Mouse (Mus musculus): ENCODE measurements around the gene Cped1. TPM values are rescaled to one million over a fixed set of nuclear protein-coding genes. Genes with fewer than 3 reads are reported as not detected.

The Cped1 gene
- polyA plus RNA-seq, 1 experiment = not detected

GRCm38 (mm10) chr6:22017631-22018030 is 31.9 kb downstream of the Cped1 start:
- no peak overlapping the region for H3K27ac ChIP-seq (ENCODE audit: insufficient read depth, low read depth, low read length)
- WGBS = 80% methylated on average over 7 of the region's 7 CpGs
- no peak for TF ChIP-seq CTCF (IDR thresholded peaks at IDR 0.05; ENCODE audit: insufficient read depth, low read depth, low read length)
- TF ChIP-seq POLR2A (IDR thresholded peaks at IDR 0.05; ENCODE audit: insufficient read depth, low read depth, low read length) = no peak
- no peaks in the 10 kb centered on the region for H3K4me1 ChIP-seq (ENCODE audit: control insufficient read depth, insufficient read depth, low read length)
- H3K4me3 ChIP-seq (ENCODE audit: insufficient read depth, low read depth, low read length) = no peak overlapping the region

GRCm38 (mm10) chr6:22018768-22019445 is 33.2 kb downstream of the Cped1 start:
- no peak overlapping the region for H3K4me3 ChIP-seq (ENCODE audit: insufficient read depth, low read depth, low read length)
- no peak overlapping the region for H3K27ac ChIP-seq (ENCODE audit: insufficient read depth, low read depth, low read length)
- 80% methylated on average over 8 of the region's 8 CpGs for WGBS
- TF ChIP-seq CTCF (IDR thresholded peaks at IDR 0.05; ENCODE audit: insufficient read depth, low read depth, low read length) (no peak), POLR2A (IDR thresholded peaks at IDR 0.05; ENCODE audit: insufficient read depth, low read depth, low read length) (no peak)
- no peaks in the 10 kb centered on the region for H3K4me1 ChIP-seq (ENCODE audit: control insufficient read depth, insufficient read depth, low read length)

DNA sequence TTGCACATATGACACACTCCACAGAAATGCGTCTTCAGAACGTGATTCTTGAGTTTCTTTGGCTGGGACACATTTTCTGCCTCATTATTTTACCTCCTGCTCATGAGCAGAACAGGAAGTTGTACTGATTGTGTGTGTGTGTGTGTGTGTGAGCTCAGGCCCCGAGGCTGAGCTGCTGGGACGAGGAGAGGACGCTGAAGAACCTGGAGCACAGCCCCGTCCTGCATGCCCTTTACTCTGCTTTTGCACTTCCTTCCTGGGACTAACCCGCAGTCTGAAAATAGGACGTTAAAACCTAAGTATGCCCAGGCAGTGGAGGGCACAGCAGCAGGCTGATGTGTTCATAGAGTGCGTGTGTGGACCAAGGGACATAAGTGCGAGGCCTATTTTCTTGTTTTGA is 33.9 kb downstream of the Cped1 start:
- Histone ChIP-seq H3K4me3 (ENCODE audit: insufficient read depth, low read depth, low read length) (no peak overlapping the region), H3K4me1 (ENCODE audit: control insufficient read depth, insufficient read depth, low read length) (no peaks in the 10 kb centered on the region), H3K27ac (ENCODE audit: insufficient read depth, low read depth, low read length) (no peak overlapping the region)
- TF ChIP-seq POLR2A (IDR thresholded peaks at IDR 0.05; ENCODE audit: insufficient read depth, low read depth, low read length) = no peak
- TF ChIP-seq CTCF (IDR thresholded peaks at IDR 0.05; ENCODE audit: insufficient read depth, low read depth, low read length) = no peak
- WGBS = 78% methylated on average over 10 of the region's 10 CpGs

DNA sequence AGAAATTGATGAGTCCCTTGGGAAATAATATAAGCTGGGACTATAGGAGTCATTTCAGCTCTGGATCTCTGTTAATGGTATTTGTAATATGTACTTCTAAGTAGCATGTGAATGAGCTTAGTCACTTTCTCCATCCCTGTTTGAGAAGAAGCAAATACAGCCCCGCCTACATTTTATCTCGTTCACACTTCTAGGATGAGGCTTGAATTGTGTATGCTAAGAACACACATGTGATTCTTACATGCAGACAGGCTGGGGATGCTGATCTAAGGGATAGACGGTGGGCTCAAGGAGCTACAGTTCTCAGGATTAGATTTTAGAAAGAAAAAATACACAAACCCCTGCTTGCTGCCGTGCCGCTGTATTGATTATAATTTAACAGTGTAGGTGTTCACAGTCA is 35.0 kb downstream of the Cped1 start:
- no peaks in the 10 kb centered on the region for H3K4me1 ChIP-seq (ENCODE audit: control insufficient read depth, insufficient read depth, low read length)
- H3K27ac ChIP-seq (ENCODE audit: insufficient read depth, low read depth, low read length) = no peak overlapping the region
- TF ChIP-seq POLR2A (IDR thresholded peaks at IDR 0.05; ENCODE audit: insufficient read depth, low read depth, low read length) (no peak), CTCF (IDR thresholded peaks at IDR 0.05; ENCODE audit: insufficient read depth, low read depth, low read length) (no peak)
- no peak overlapping the region for H3K4me3 ChIP-seq (ENCODE audit: insufficient read depth, low read depth, low read length)
- 91% methylated on average over 5 of the region's 5 CpGs for WGBS

DNA sequence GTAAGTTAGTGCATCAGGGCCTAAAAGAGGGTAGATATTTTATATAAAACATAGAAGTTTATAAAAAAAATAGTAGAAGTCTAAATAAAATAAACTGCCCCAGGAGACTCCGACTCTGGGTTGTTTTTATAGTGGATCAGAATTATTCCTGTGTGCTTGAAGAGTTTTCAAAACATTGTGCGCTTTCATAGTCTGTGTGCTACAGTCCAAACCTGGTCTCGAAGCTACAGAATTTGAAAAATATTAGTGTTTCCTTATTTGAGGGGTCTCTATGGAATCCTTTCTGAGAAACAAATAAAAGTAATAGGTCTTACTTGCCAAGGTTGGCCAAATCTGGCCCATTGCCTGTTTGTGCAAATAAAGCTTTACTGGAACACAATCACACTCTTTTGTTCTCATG is 35.6 kb downstream of the Cped1 start:
- Histone ChIP-seq H3K4me1 (ENCODE audit: control insufficient read depth, insufficient read depth, low read length) (no peaks in the 10 kb centered on the region), H3K4me3 (ENCODE audit: insufficient read depth, low read depth, low read length) (no peak overlapping the region), H3K27ac (ENCODE audit: insufficient read depth, low read depth, low read length) (no peak overlapping the region)
- no peak for TF ChIP-seq CTCF (IDR thresholded peaks at IDR 0.05; ENCODE audit: insufficient read depth, low read depth, low read length)
- no peak for TF ChIP-seq POLR2A (IDR thresholded peaks at IDR 0.05; ENCODE audit: insufficient read depth, low read depth, low read length)
- whole genome bisulfite sequencing = 84% methylated on average over 3 of the region's 3 CpGs

GRCm38 (mm10) chr6:22024168-22024567 is 38.5 kb downstream of the Cped1 start:
- WGBS = 97% methylated on average over 2 of the region's 2 CpGs
- Histone ChIP-seq H3K4me3 (ENCODE audit: insufficient read depth, low read depth, low read length) (no peak overlapping the region), H3K27ac (ENCODE audit: insufficient read depth, low read depth, low read length) (no peak overlapping the region), H3K4me1 (ENCODE audit: control insufficient read depth, insufficient read depth, low read length) (no peaks in the 10 kb centered on the region)
- TF ChIP-seq POLR2A (IDR thresholded peaks at IDR 0.05; ENCODE audit: insufficient read depth, low read depth, low read length) = no peak
- TF ChIP-seq CTCF (IDR thresholded peaks at IDR 0.05; ENCODE audit: insufficient read depth, low read depth, low read length) = no peak

DNA sequence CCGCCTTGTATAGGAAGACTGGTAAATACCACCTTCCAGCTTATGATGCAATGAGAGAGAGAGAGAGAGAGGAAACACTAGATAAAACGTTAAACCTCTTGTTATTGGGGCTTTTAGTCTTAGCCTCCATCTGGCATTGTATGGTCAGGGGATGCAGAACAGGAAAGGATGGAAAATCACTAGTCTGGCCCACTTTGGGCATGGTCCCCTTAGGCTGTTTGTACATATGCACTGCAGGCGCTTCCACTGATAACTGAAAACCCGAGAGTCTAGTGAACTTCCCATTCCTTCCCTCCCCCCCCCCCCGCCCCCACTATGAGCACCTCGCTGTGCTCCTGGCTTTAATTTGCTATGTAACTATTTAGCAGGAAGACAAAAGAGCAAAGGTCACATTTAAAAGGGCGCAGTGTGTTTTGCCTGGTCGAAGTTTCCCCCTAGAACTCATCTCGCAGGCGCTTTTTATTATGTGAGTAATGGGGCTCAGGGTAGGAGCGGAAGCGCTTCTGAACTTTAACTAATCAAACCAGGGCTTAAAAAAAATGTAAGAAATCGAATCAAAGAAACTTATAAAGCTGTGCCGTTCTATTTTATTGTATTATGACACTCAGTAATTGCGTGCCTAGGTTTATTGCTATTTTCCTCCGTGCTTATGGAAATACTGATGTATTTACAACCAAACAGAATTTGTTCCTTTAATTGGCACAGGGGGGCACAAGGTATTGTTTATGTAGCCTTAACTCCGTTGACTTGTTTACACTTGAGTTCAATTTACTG is 40.1 kb downstream of the Cped1 start:
- TF ChIP-seq CTCF (IDR thresholded peaks at IDR 0.05; ENCODE audit: insufficient read depth, low read depth, low read length) = no peak
- no peak for TF ChIP-seq POLR2A (IDR thresholded peaks at IDR 0.05; ENCODE audit: insufficient read depth, low read depth, low read length)
- no peak overlapping the region for H3K4me3 ChIP-seq (ENCODE audit: insufficient read depth, low read depth, low read length)
- no peaks in the 10 kb centered on the region for H3K4me1 ChIP-seq (ENCODE audit: control insufficient read depth, insufficient read depth, low read length)
- WGBS = 22% methylated on average over 17 of the region's 17 CpGs
- no peak overlapping the region for H3K27ac ChIP-seq (ENCODE audit: insufficient read depth, low read depth, low read length)

- Histone ChIP-seq H3K27ac (ENCODE audit: insufficient read depth, low read depth, low read length) (no peak overlapping the region), H3K4me3 (ENCODE audit: insufficient read depth, low read depth, low read length) (no peak overlapping the region), H3K4me1 (ENCODE audit: control insufficient read depth, insufficient read depth, low read length) (no peaks in the 10 kb centered on the region)
- TF ChIP-seq CTCF (IDR thresholded peaks at IDR 0.05; ENCODE audit: insufficient read depth, low read depth, low read length) (no peak), POLR2A (IDR thresholded peaks at IDR 0.05; ENCODE audit: insufficient read depth, low read depth, low read length) (no peak)
- WGBS = 28% methylated on average over 4 of the region's 4 CpGs
These were observed 40.6 kb downstream of the Cped1 start for GRCm38 (mm10) chr6:22026358-22026673.

DNA sequence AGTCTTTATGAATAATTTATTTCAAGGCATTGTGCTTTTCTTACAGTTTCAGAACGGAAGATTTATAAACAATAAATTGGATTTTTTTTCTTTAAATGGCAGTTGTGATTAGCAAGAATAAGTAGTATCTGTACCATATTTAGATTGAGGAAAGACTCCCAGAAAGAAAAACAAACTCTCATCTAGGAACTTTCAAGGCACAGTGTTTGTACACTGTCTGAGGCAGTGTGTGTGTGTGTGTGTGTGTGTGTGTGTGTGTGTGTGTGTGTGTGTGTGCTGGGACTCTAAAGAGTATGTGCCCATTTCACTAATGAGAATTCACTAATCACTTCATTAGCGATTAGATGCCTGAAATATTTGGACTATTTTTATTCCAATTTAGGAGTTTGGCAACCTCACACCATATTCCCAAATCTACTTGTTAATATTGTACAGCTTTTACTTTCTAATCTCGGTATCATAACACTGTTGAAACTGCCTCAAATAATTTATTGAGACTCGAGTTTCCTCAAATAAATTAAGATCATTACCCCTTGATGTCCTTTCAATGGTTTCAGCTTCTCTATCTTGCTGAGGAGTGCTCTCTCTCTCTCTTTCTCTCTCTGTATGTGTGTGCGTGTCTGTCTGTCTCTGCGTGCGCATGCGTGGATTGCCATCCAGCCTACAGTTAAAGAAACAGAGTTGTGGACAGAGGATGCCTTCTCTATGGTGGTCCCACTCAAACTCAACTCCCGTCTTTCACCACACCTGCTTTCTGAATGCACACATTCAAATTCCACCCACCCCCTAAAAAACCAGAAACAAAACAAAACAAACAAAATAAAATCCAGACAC is 41.3 kb downstream of the Cped1 start:
- H3K4me1 ChIP-seq (ENCODE audit: control insufficient read depth, insufficient read depth, low read length) = no peaks in the 10 kb centered on the region
- TF ChIP-seq CTCF (IDR thresholded peaks at IDR 0.05; ENCODE audit: insufficient read depth, low read depth, low read length) = no peak
- no peak for TF ChIP-seq POLR2A (IDR thresholded peaks at IDR 0.05; ENCODE audit: insufficient read depth, low read depth, low read length)
- WGBS = 63% methylated on average over 9 of the region's 9 CpGs
- H3K4me3 ChIP-seq (ENCODE audit: insufficient read depth, low read depth, low read length) = no peak overlapping the region
- no peak overlapping the region for H3K27ac ChIP-seq (ENCODE audit: insufficient read depth, low read depth, low read length)

Data from olfactory bulb, adult 2 months (tissue).